In the genomic region with DNA sequence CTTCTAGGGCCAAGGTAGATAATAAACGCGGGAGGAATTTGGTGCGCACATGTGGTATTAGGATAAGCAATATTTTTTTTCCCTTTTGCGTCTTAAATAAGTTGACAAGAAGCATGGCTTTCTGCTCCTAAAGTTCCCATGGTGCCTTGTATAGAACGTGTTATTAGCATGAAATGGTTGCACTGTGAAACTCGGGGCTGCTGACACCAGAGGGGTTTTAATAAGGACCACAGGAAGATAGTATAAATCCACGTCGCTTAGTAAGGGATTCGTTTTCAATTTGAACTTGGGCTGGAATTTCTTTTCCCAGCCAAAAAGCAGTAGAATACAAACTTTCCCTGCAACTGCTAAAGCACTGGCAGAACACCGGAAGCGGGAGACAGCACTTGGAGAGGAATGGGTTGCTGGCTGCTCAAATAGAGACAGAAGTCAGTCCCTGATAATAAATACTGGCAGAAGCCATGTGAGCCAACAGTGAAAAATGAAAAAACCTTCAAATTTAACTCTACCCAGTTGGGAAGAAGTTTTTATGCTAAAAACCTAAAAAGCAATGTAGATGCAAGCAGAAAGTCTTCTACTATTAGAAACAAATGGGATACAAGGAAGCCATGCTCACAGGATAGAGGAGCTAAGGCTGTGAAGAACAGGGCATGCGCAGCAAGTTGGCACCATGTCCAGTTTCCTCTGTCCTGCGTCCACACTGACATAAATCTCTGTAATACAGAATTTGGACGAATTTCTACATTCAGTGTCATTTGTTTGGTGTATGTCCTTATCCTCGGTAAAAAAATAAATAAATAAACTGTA, we compare ENCODE assay signal across 12 mouse cellular contexts. TPM values are rescaled to one million over a fixed set of nuclear protein-coding genes. Genes with fewer than 3 reads are reported as not detected.
DNase-seq lines count a peak whose midpoint lies in the region; ATAC-seq and TF ChIP-seq lines count a peak whose summit lies in the region.
"Had no signal": no experiment of that assay in that cellular context is flagged by ENCODE, and none has a peak within 500 bp of the region (broad histone marks: within the 10 kb centered on the region; RNA-seq: fewer than 3 reads in every experiment).

No protein-coding gene starts in this region.

- 73% methylated on average over 15 of the region's 15 CpGs for WGBS in cerebellum, adult 2 months
- 62% methylated on average over 15 of the region's 15 CpGs for WGBS in kidney, embryonic 16.5 days
- 86% methylated on average over 15 of the region's 15 CpGs for WGBS in hindbrain, embryonic 11.5 days
- WGBS in forebrain, embryonic 14.5 days, result 87% methylated on average over 15 of the region's 15 CpGs

- H3K4me2 ChIP-seq in kidney, embryonic 16.5 days (replicated peaks; ENCODE audit: low read depth, low read length), result no peak overlapping the region
- H3K4me2 ChIP-seq in hindbrain, embryonic 11.5 days (replicated peaks; ENCODE audit: low read depth, low read length), result no peak overlapping the region
- no peak overlapping the region for H3K4me2 ChIP-seq in forebrain, embryonic 14.5 days (ENCODE audit: low read length)
- H3K4me2 ChIP-seq: limb, embryonic 12.5 days; midbrain, embryonic 12.5 days had no signal

- H3K9me3 ChIP-seq in kidney, embryonic 16.5 days (ENCODE audit: low read length), result no peaks in the 10 kb centered on the region
- no peaks in the 10 kb centered on the region for H3K9me3 ChIP-seq in hindbrain, embryonic 11.5 days (ENCODE audit: control insufficient read depth, low read length)
- no peaks in the 10 kb centered on the region for H3K9me3 ChIP-seq in forebrain, embryonic 14.5 days (replicated peaks; ENCODE audit: control insufficient read depth, low read length)
- H3K9me3 ChIP-seq: limb, embryonic 12.5 days; midbrain, embryonic 12.5 days had no signal

- H3K27me3 ChIP-seq in cerebellum, adult 2 months (ENCODE audit: control insufficient read depth, insufficient read depth, low read length), result no peaks in the 10 kb centered on the region
- no peaks in the 10 kb centered on the region for H3K27me3 ChIP-seq in kidney, embryonic 16.5 days (ENCODE audit: insufficient read depth, low read length)
- no peaks in the 10 kb centered on the region for H3K27me3 ChIP-seq in hindbrain, embryonic 11.5 days (ENCODE audit: control insufficient read depth, insufficient read depth, low read length)
- no peaks in the 10 kb centered on the region for H3K27me3 ChIP-seq in forebrain, embryonic 14.5 days (replicated peaks; ENCODE audit: control insufficient read depth, insufficient read depth, low read length)
- H3K27me3 ChIP-seq: limb, embryonic 12.5 days; midbrain, embryonic 12.5 days had no signal

- H3K36me3 ChIP-seq in kidney, embryonic 16.5 days (ENCODE audit: insufficient read depth, low read length), result no peaks in the 10 kb centered on the region
- H3K36me3 ChIP-seq in hindbrain, embryonic 11.5 days (ENCODE audit: control insufficient read depth, insufficient read depth, low read length), result no peaks in the 10 kb centered on the region
- H3K36me3 ChIP-seq in forebrain, embryonic 14.5 days (ENCODE audit: control insufficient read depth, insufficient read depth, low read length), result no peaks in the 10 kb centered on the region
- H3K36me3 ChIP-seq: limb, embryonic 12.5 days; midbrain, embryonic 12.5 days had no signal

- no peak for ATAC-seq in kidney, embryonic 16.5 days (ENCODE audit: low FRiP score, low TSS enrichment)
- ATAC-seq in hindbrain, embryonic 11.5 days (ENCODE audit: low FRiP score), result no peak
- no peak for ATAC-seq in forebrain, embryonic 14.5 days
- ATAC-seq: activated CD4-positive, CD25-positive, alpha-beta regulatory T cell, adult 4 months had no signal

- H3K9ac ChIP-seq in kidney, embryonic 16.5 days (replicated peaks; ENCODE audit: low read length), result no peak overlapping the region
- H3K9ac ChIP-seq in hindbrain, embryonic 11.5 days (ENCODE audit: low read depth, low read length), result no peak overlapping the region
- no peak overlapping the region for H3K9ac ChIP-seq in forebrain, embryonic 14.5 days (ENCODE audit: low read length)
- H3K9ac ChIP-seq: limb, embryonic 12.5 days; midbrain, embryonic 12.5 days had no signal

- peak; percentile 32 to 43 for DNase-seq in cerebellum, postnatal 14 days
- no peak for DNase-seq in cerebellum, adult 2 months
- peak; percentile 25 for DNase-seq in kidney, adult 9 months
- peak; percentile 26 for DNase-seq in urinary bladder, postnatal 14 days (ENCODE audit: low spot score)
- DNase-seq in urinary bladder, adult 2 months (ENCODE audit: low spot score), result no peak
- no peak for DNase-seq in hindbrain, embryonic 11.5 days (ENCODE audit: low spot score)
- no peak for DNase-seq in forebrain, embryonic 14.5 days (ENCODE audit: low spot score)

- no peak overlapping the region for H3K27ac ChIP-seq in cerebellum, adult 2 months (ENCODE audit: insufficient read depth, low read length)
- H3K27ac ChIP-seq in kidney, embryonic 16.5 days (ENCODE audit: low read length), result no peak overlapping the region
- H3K27ac ChIP-seq in hindbrain, embryonic 11.5 days (ENCODE audit: low read depth, low read length), result no peak overlapping the region
- H3K27ac ChIP-seq in forebrain, embryonic 14.5 days (ENCODE audit: low read depth, low read length), result no peak overlapping the region
- H3K27ac ChIP-seq: limb, embryonic 12.5 days; midbrain, embryonic 12.5 days had no signal

- no peak for TF ChIP-seq POLR2A in cerebellum, adult 2 months (IDR thresholded peaks at IDR 0.05; ENCODE audit: borderline replicate concordance, insufficient read depth, low read length)

- no peak overlapping the region for H3K4me3 ChIP-seq in cerebellum, adult 2 months (replicated peaks; ENCODE audit: insufficient read depth, low read depth, low read length)
- no peak overlapping the region for H3K4me3 ChIP-seq in kidney, embryonic 16.5 days (ENCODE audit: low read length)
- H3K4me3 ChIP-seq in hindbrain, embryonic 11.5 days (ENCODE audit: low read depth, low read length), result no peak overlapping the region
- no peak overlapping the region for H3K4me3 ChIP-seq in forebrain, embryonic 14.5 days (ENCODE audit: low read depth, low read length)
- H3K4me3 ChIP-seq: limb, embryonic 12.5 days; midbrain, embryonic 12.5 days had no signal

- no peaks in the 10 kb centered on the region for H3K4me1 ChIP-seq in cerebellum, adult 2 months (ENCODE audit: control insufficient read depth, insufficient read depth, low read length)
- no peaks in the 10 kb centered on the region for H3K4me1 ChIP-seq in kidney, embryonic 16.5 days (ENCODE audit: insufficient read depth, low read length)
- no peaks in the 10 kb centered on the region for H3K4me1 ChIP-seq in hindbrain, embryonic 11.5 days (replicated peaks; ENCODE audit: control insufficient read depth, insufficient read depth, low read length)
- H3K4me1 ChIP-seq in forebrain, embryonic 14.5 days (ENCODE audit: control insufficient read depth, insufficient read depth, low read length), result no peaks in the 10 kb centered on the region
- H3K4me1 ChIP-seq: limb, embryonic 12.5 days; midbrain, embryonic 12.5 days had no signal

- no peak for TF ChIP-seq CTCF in cerebellum, adult 2 months (IDR thresholded peaks at IDR 0.05; ENCODE audit: borderline replicate concordance, insufficient read depth, low read depth, low read length)

RNA-seq across cellular contexts. Expression of gene Pde3a, which starts 22.0 kb away (rescaled TPM):
- polyA plus RNA-seq in cerebellum, adult 2 months (2012; rRNA removed), result 3.3 and 3.4 TPM in 2 replicates
- 11.5 and 12.1 TPM in 2 replicates for polyA plus RNA-seq in kidney, embryonic 16.5 days (2015; fragmentation: Nextera tagmentation; extraction: Ambion mirVana)
- 4.6 and 7.5 TPM in 2 replicates for polyA plus RNA-seq in urinary bladder, adult 2 months (2012; rRNA removed)
- 1.9 and 3.0 TPM in 2 replicates for polyA plus RNA-seq in hindbrain, embryonic 11.5 days (2014; fragmentation: Nextera tagmentation; extraction: Ambion mirVana)
- 0.88 and 0.98 TPM in 2 replicates for polyA plus RNA-seq in forebrain, embryonic 14.5 days (2014; fragmentation: Nextera tagmentation; extraction: Ambion mirVana)
- polyA plus RNA-seq: C2C12 had no signal

Comparison
In these comparisons a context has a peak if more than half of its experiments do, and no peak if none do; other contexts are left out.
1. DNase-seq: peak in cerebellum, postnatal 14 days (2 of 2), kidney, adult 9 months (single experiment) and urinary bladder, postnatal 14 days (single experiment); none in cerebellum, adult 2 months (0 of 2), urinary bladder, adult 2 months (single experiment), hindbrain, embryonic 11.5 days (single experiment) and forebrain, embryonic 14.5 days (single experiment).